Mouse (Mus musculus) lung, adult 18-20 months (tissue): ENCODE results near the gene Olfr1507.

Source experiments
- DNase-seq, 2 experiments: peaks; one replicate each; pipeline ENCODE4 v3.0.0; 2022; ENCODE audit warnings: mixed read lengths in 2 of 2

The Olfr1507 gene

DNA sequence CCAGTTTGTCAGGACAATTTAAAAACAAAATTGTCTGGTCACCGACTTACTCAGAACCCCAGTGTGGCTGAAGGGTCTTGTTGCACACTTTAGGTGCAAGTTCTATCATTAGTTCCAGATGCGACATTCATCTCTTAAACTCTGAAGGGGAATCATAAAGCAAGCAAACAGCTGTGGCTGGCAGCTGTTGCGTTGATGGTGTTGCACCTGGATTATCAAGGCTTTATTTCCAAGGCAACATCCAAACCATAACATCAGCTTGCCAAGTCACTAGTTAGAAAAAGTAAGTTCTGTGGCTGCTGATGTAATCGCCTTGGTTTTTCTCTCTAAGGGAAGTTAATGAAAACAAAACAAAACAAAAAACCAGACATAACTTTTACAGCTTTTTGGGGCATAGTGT lies at the start of gene Olfr1507:
Gene Olfr1507 (minus strand): TSS at position 234 of the 400 bp plus-strand sequence.
- no peak for DNase-seq

DNA sequence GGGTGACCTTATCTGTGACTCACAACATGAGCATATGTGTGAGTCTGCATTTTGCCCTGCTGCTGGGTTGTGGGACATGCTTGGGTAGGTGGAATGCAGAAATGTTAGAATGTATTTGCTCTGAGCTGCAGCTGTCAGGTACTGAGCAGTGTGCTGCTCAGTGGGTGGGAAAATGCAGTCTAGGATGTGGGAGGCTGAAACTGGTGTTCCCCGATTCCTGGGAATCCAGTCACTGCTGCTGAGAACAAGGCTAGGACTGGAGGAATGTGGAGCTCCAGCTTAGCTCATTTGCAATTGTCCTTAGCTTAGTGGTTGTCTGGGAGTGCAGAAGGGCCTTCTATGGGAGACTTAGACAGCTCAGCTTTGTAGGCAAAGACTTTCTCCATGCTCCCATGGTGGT lies 37.8 kb upstream of the Olfr1507 start:
- no peak for DNase-seq

DNA sequence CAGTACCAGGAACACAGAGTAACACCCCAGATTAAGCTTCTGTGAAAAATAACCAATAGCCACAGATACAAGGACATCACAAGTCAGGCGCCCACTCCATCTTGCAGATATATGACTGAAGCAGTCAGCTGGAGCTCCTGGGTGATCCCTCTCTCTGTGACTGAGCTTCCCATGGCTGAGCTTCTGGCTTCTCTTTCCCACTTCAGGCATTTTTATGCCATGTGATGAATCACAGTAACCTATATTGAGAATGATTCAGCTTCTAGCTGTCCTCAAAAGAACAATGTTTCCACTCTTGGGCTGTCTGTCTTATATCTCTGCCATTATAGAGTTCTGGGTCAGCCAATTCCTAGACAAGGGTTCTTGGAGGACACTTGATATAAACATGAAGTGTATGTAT lies 29.4 kb upstream of the Olfr1507 start:
- DNase-seq, result no peak

DNA sequence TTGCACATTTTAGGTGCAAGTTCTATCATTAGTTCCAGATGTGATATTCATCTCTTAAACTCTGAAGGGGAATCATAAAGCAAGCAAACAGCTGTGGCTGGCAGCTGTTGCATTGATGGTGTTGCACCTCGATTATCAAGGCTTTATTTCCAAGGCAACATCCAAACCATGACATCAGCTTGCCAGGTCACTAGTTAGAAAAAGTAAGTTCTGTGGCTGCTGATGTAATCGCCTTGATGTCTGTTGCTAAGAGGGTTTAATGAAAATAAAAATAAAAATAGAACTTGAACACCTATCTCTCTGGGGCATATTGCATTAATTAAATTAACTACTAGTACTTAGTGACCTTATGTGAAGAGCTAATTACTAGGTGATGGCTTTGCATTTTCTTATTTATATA lies 28.2 kb downstream of the Olfr1507 start, which contains the start of gene Olfr1508:
Gene Olfr1508 (minus strand): TSS at position 101 of the 400 bp plus-strand sequence.
- no peak for DNase-seq

DNA sequence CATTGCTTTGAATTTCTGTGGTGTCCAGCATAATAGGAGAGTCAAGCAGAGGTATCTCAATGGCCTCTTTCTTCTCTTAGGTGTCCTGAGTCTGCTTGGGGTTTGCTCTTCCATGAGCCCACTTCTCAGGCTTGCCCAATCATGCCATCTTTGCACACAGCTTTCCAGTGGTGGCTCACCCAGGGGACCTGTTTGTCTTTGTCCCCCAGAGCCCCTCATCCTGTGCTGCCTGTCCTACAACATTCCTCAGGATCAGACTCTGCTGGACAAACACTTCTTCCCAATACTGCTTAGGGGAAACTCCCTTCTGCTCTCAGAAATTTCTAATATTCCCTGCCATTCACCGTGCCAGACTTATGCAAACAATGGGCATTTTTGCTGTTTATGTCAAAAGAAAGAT lies 29.8 kb downstream of the Olfr1507 start:
- DNase-seq, result no peak

DNA sequence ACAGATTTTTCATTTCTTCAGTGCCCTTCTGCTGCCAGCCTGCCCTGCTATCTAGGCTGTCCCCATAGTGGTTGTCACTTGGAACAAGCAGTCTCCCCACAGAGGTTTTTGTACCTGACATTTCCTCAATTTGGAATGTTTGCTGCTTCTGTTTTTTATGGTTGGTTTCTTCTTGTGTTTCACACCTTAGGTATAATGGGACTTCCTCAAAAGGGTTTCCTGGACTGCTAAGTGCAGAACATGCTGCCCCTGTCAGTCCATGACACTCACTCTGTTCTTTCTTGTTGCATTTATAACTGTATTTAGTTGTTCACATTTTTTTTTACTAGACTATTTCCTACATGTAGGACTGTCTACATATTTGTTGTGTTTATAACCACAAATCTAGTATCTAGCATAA lies 33.6 kb downstream of the Olfr1507 start:
- no peak for DNase-seq

DNA sequence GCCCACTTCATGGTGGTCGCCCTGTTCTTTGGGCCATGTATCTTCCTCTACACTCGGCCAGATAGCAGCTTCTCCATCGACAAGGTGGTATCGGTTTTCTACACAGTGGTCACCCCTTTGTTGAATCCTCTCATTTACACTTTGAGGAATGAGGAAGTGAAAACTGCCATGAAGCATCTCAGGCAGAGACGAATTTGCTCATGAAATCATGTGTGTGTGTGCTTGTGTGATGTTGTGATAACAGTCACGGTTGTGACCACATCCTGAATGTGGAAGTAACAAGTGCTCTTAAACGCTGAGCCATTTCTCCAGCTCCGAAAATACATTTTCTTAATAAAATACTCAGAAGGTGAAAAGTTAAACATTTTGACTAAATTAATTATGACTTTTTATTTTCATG lies 44.4 kb downstream of the Olfr1507 start:
- no peak for DNase-seq

DNA sequence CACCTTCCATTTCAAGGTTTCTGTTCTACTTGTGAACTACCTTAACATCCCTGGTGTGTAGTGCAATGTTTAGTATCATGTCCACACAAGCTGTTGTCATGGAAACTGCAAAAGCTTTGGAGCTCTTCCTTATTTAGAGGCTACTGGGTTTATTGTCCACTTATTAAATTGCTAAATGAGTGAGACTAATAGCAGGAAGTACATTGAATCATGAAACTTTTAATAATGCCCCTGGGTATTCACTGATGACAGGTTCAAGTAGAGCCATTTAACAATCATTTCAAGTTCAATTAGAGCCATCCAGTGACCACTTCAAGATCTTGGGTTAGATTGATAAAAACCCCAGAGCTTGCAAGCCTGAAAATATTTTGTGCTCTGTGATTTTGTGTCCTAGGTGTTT lies 52.9 kb downstream of the Olfr1507 start, which contains the start of gene Olfr1509:
Gene Olfr1509 (plus strand): TSS at position 301 of the 400 bp plus-strand sequence.
- no peak for DNase-seq
